Mouse (Mus musculus) E14TG2a.4 (cell line): Measurements from ENCODE around the gene Hcrtr2.

Source experiments
- CTCF ChIP-seq: conservative IDR thresholded peaks from 2 replicates; pipeline ENCODE4 v1.5.1; 2014; ENCODE audit warnings: low read length
- NANOG ChIP-seq: IDR thresholded peaks from 2 replicates; pipeline ENCODE4 v1.6.1; 2014; ENCODE audit warnings: borderline replicate concordance, low read length, mixed read lengths
- POU5F1 ChIP-seq: IDR thresholded peaks from 2 replicates; pipeline ENCODE4 v1.6.1; 2014; ENCODE audit warnings: low read length, borderline replicate concordance

DNA sequence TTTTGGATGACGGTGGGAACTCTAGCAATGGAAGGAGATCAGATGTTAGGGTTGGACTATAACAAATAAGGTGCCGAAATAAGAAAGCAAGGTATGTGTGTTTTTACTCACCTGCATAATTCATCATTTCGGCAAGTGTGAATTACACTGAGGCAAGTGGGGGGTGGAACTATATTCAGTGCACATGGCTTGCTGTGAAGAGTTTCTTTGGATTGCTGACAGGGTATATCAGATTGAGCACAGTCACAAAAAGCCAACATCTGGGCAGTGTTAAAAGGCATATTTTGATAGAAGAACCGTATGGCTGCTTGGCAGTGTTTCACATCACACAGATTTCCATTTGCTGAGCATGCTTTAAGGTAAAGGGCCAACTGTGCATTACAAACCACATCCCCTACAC, 126.7 kb downstream of the Hcrtr2 start:
- no peak for TF ChIP-seq CTCF
- TF ChIP-seq POU5F1: no peak
- no peak for TF ChIP-seq NANOG
